Mouse (Mus musculus) heart, adult 2 months (tissue): ENCODE data around the gene Vsig10. TPM values are rescaled to one million over a fixed set of nuclear protein-coding genes. Genes with fewer than 3 reads are reported as not detected.

Experiments used
- DNase-seq, 2 experiments: peaks; one replicate each; pipeline ENCODE4 v3.0.0; 2021
- H3K27ac ChIP-seq: fragments of 200-600 bp; 2 replicates; pipeline ENCODE4 v1.8.1; 2022
- H3K27me3 ChIP-seq: fragments of 200-500 bp; 2 replicates; pipeline ENCODE4 v1.6.1; 2012; ENCODE audit warnings: mild to moderate bottlenecking, low read length, inconsistent platforms, mixed read lengths; ENCODE audit not compliant: control insufficient read depth, insufficient read depth
- H3K36me3 ChIP-seq: fragments of 200-500 bp; 2 replicates; pipeline ENCODE4 v1.6.1; 2012; ENCODE audit warnings: low read length, inconsistent platforms; ENCODE audit not compliant: control insufficient read depth, insufficient read depth
- H3K4me1 ChIP-seq: fragments of 200-500 bp; 2 replicates; pipeline ENCODE4 v1.6.1; 2011; ENCODE audit warnings: low read length; ENCODE audit not compliant: control insufficient read depth, insufficient read depth
- H3K4me3 ChIP-seq: fragments of 200-600 bp; 2 replicates; pipeline ENCODE4 v1.8.1; 2022
- H3K79me2 ChIP-seq: fragments of 200-500 bp; replicated peaks from 2 replicates; pipeline ENCODE4 v1.6.1; 2012; ENCODE audit warnings: mild to moderate bottlenecking, inconsistent platforms, low read length, moderate library complexity, mixed read lengths; ENCODE audit not compliant: control insufficient read depth, insufficient read depth
- H3K9ac ChIP-seq: fragments of 200-500 bp; 2 replicates; pipeline ENCODE4 v1.6.1; 2012; ENCODE audit warnings: low read depth, mild to moderate bottlenecking, control low read depth, inconsistent platforms, low read length, mixed read lengths
- CTCF ChIP-seq: fragments of 200-600 bp; IDR thresholded peaks from 2 replicates; pipeline ENCODE4 v1.8.1; 2022; ENCODE audit warnings: antibody characterized with exemption, mild to moderate bottlenecking, moderate library complexity
- EP300 ChIP-seq: fragments of 200-500 bp; IDR thresholded peaks from 2 replicates; pipeline ENCODE4 v1.6.1; 2011; ENCODE audit warnings: low read depth, low read length, control low read depth; ENCODE audit not compliant: insufficient read depth
- POLR2A ChIP-seq: fragments of 200-500 bp; IDR thresholded peaks from 2 replicates; pipeline ENCODE4 v1.6.1; 2011; ENCODE audit warnings: mild to moderate bottlenecking, low read depth, low read length, control low read depth; ENCODE audit not compliant: insufficient read depth
- whole genome bisulfite sequencing: fragments of 180-500 bp; shearing (Covaris S2); methylation state at CpG from one replicate; pipeline ENCODE4 v1.1.7; 2018; 5-methylcytosine and 5-hydroxymethylcytosine counted together
- intact Hi-C: fragments of 180-260 bp; cut with DNase I; formaldehyde crosslinking; loops from one replicate; pipeline ENCODE4 v1.15.1; 2025
- polyA plus RNA-seq: library from polyadenylated mRNA; depleted of rRNA; stranded (reverse); fragments of >200 nt; gene quantifications from 2 replicates; pipeline ENCODE4 v1.2.3, GENCODE M21; 2012
- total RNA-seq, 2 experiments: library from RNA; stranded (reverse); gene quantifications; 2 replicates each; pipeline ENCODE4 v1.2.3; 2021

Gene Vsig10
- total and polyA plus RNA-seq, 3 experiments: 7.0 to 8.9 (median 8.8) TPM

DNA sequence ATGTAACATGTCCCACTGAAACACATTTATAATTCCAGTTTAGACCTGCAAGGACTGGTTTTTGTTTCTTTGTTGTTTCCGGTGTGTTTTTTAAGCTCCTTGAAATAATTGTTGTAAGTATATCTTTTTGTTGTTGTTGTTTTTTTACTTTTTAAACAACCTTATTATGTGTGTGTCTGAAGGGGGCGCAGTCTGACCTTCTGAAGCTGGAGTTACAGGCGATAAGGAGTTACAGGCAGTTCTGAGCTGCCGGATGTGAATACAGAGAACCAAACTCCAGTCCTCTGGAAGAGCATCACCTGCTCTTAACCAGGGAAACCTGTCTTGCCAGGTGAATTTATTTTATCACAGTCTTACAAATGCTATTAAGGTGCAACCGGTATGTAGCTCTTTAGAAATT, 13.1 kb upstream of the Vsig10 start:
- no peak overlapping the region for H3K4me3 ChIP-seq
- H3K79me2 ChIP-seq: no peaks in the 10 kb centered on the region
- H3K27me3 ChIP-seq: no peaks in the 10 kb centered on the region
- peaks cover 1% of the 10 kb centered on the region; the same call in 1 of the 2 replicates for H3K4me1 ChIP-seq
- no peak for DNase-seq
- WGBS: 89% methylated on average over 5 of the region's 5 CpGs
- no peaks in the 10 kb centered on the region for H3K36me3 ChIP-seq
- TF ChIP-seq POLR2A: no peak
- intact Hi-C loops: loop anchor here (5.0 kb wide), 1 partner anchor 188 kb away; the partner anchor contains the start of gene Suds3
- H3K27ac ChIP-seq: no peak overlapping the region
- H3K9ac ChIP-seq: no peak overlapping the region

DNA sequence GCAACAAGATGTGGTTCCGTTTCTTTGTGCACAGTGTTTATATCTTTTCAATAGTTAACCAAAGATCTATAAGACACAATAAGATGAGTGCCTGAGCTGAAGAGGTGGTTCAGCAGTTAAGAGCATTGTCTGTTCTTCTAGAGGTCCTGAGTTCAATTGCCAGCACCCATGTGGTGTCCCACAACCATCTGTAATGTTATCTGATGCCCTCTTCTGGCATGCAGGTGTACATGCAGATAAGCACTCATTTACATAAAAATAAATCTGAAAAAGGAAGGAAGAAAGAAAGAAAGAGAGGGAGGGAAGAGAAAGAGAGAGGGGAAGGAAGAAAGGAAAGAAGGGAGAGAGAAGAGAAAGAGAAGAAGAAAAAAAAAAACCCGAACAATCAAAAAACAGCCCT, 12.1 kb upstream of the Vsig10 start:
- Histone ChIP-seq H3K27me3 (no peaks in the 10 kb centered on the region), H3K9ac (no peak overlapping the region), H3K4me1 (peaks cover 1% of the 10 kb centered on the region; the same call in 1 of the 2 replicates), H3K4me3 (no peak overlapping the region), H3K36me3 (no peaks in the 10 kb centered on the region), H3K27ac (no peak overlapping the region), H3K79me2 (no peaks in the 10 kb centered on the region)
- 90% methylated on average over 2 of the region's 2 CpGs for WGBS
- TF ChIP-seq CTCF (peak; percentile 30), EP300 (no peak)
- intact Hi-C loops: loop anchor here (1.0 to 5.0 kb wide), 3 partner anchors 101 to 190 kb away; partner anchors contain the start of gene Suds3
- DNase-seq: no peak

DNA sequence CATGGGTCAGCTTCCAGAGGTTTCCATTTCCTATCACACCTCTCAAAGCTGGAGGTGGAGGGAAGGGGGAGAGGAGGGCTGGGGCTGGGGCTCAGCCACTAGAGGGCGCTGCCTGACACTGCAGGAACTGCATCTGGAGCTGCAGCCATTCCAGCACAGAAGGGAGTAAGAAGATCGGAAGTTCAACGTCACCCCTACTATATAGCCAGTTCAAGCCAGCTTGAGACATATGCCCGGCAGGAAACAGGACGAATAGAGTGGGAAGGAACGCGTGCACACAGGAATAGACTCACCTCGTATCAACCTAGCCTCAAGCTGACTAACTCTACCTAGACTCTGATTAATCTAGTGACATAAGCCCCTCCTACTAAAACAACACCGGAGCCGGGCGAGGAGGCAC, 11.2 kb upstream of the Vsig10 start:
- Histone ChIP-seq H3K4me3 (peak overlapping the region; percentile 26; the same call in 1 of the 2 replicates), H3K9ac (0 out of 2 replicates have a peak overlapping the region, but pooled peaks have one; percentile 18), H3K36me3 (no peaks in the 10 kb centered on the region), H3K4me1 (peaks cover 1% of the 10 kb centered on the region; the same call in 1 of the 2 replicates), H3K79me2 (no peaks in the 10 kb centered on the region), H3K27me3 (no peaks in the 10 kb centered on the region), H3K27ac (no peak overlapping the region)
- intact Hi-C loops: loop anchor here (1.0 to 5.0 kb wide), 3 partner anchors 101 to 190 kb away; partner anchors contain the start of gene Suds3
- WGBS: 13% methylated on average over 11 of the region's 11 CpGs
- DNase-seq: peak; percentile 72 to 85
- peak; percentile 97; the same call in 1 of the 2 replicates for TF ChIP-seq CTCF
- TF ChIP-seq EP300: peak; percentile 42; the same call in 1 of the 2 replicates
- no peak for TF ChIP-seq POLR2A

DNA sequence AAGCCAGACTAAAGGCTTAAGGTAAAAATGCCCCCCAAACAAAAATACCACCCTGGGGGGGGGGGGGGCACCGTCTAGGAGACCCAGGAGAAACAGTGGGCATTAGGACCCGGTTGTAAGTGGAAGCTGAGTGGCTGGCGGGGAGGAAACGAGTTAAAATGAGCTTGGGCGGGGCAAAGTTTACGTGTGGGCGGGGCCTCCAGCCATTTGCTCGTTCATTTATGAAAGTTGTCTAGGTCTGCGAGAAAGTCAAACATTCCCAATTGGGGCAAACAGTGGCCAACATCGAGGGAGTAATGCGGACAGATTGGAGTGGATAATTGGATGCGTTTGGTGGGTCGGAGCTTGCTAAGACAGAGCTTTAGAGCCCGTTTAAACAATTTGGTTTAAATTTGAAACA, 5.5 kb upstream of the Vsig10 start:
- Histone ChIP-seq H3K36me3 (no peaks in the 10 kb centered on the region), H3K9ac (no peak overlapping the region), H3K79me2 (no peaks in the 10 kb centered on the region), H3K27me3 (no peaks in the 10 kb centered on the region), H3K4me3 (peak overlapping the region; percentile 25; the same call in 1 of the 2 replicates), H3K27ac (no peak overlapping the region), H3K4me1 (peaks cover 6% of the 10 kb centered on the region)
- WGBS: 21% methylated on average over 14 of the region's 14 CpGs
- intact Hi-C loops: no loop called here
- DNase-seq: peak; percentile 68 to 73
- TF ChIP-seq EP300: no peak
- TF ChIP-seq POLR2A: no peak
- TF ChIP-seq CTCF: no peak

DNA sequence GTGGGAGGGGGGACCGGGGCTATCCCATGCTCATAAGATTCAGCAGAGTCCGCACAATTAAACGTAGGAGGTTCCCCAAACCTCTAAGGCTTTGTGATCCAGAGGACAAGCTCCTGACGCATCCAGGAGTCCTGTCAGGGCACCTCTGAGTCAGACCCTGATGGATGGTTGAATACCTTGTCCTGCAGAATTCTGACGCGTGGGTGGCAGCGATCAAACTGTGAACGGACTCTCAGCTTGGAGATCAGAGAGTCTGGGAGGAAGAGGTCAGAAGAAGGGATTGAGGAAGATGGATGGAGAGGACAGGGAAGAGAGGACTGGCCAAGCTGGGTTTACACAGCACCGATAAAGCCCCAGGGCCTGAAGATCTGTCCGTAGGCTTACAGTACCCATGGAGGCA, 5.0 kb upstream of the Vsig10 start:
- no peaks in the 10 kb centered on the region for H3K27me3 ChIP-seq
- H3K27ac ChIP-seq: no peak overlapping the region

DNA sequence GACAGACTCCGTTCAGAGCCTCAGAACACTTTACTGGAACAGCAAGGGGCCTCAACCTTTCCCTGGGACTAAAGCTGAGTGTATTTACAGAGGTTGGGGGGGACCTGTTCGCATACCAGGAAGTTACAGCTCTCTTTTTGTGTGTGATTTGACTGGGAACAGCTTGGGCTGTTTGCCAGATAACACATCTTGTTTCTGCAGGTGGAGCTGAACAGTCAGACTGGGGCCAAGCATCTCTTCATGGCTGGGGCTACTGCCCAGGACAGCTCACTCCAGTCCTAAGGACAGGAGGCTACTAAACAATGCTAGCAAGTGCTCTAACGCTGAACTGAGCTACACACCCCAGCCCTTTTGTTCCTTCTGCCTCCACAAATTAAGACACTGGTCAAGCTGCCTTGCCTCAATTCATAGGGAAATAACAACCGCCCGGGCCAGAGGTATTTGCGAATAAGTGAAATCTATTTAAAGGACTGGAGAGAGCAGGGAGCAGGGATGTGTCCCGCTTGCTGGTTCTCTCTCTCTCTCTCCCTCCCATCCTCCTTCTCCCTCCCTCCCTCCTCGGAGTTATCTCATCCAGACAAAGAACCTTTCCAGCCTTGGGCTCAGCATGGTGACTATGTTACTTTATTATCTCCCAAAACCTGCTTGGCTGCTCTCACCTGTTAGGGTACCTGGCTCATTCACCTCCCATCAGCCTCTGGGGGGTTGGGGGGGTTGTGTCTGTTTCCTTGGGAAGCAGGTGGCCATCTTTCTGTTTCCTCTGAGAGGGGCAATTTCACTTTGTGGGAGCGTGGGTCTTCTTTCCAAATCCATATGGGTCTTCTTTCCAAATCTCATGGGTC, 4.1 kb upstream of the Vsig10 start:
- WGBS: 35% methylated on average over 9 of the region's 9 CpGs
- peaks cover 6% of the 10 kb centered on the region for H3K4me1 ChIP-seq
- H3K9ac ChIP-seq: no peak overlapping the region
- intact Hi-C loops: loop anchor here (5.0 kb wide), 1 partner anchor 72 kb away; the partner anchor contains the start of gene Rfc5
- no peak overlapping the region for H3K4me3 ChIP-seq
- no peak for TF ChIP-seq POLR2A
- TF ChIP-seq CTCF: no peak
- TF ChIP-seq EP300: no peak
- H3K27ac ChIP-seq: no peak overlapping the region
- H3K79me2 ChIP-seq: no peaks in the 10 kb centered on the region
- no peaks in the 10 kb centered on the region for H3K36me3 ChIP-seq
- DNase-seq: no peak
- no peaks in the 10 kb centered on the region for H3K27me3 ChIP-seq

More for the DNA sequence above, 5.0 kb upstream of the Vsig10 start:
- no peak for DNase-seq
- no peaks in the 10 kb centered on the region for H3K36me3 ChIP-seq
- intact Hi-C loops: no loop called here
- WGBS: 46% methylated on average over 10 of the region's 10 CpGs
- H3K4me1 ChIP-seq: peaks cover 6% of the 10 kb centered on the region
- TF ChIP-seq POLR2A: no peak
- no peak for TF ChIP-seq EP300
- TF ChIP-seq CTCF: no peak
- H3K4me3 ChIP-seq: no peak overlapping the region
- no peak overlapping the region for H3K9ac ChIP-seq
- H3K79me2 ChIP-seq: no peaks in the 10 kb centered on the region
